Mouse (Mus musculus): ENCODE data around the gene Rimbp2. TPM values are rescaled to one million over a fixed set of nuclear protein-coding genes. Genes with fewer than 3 reads are reported as not detected.

Gene Rimbp2
- polyA plus RNA-seq, 1 experiment from 2014 or later: 0.63 TPM

DNA sequence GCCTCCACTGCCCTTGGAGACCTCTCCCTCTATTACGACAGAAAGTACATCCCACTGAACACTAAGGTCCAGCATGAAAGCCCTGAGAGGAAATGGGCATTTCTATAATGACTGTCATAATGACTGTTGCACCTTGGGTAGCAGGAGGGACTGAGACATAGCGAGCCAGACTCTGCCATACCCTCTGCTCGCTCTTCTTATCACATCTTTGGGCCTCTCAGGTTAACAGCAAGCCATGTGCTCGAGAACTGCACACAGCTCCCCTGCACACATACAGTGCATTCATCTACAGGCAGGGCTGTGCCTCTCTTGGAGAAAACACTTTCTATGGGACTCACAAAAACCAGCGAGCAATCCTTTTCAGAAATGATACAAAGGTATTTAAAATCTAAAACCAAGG is 87.0 kb downstream of the Rimbp2 start:
- no peaks in the 10 kb centered on the region for H3K27me3 ChIP-seq (ENCODE audit: control insufficient read depth, insufficient read depth, low read length)
- 66% methylated on average over 5 of the region's 5 CpGs for WGBS
- H3K4me1 ChIP-seq (ENCODE audit: control insufficient read depth in 2 of 2, insufficient read depth in 2 of 2, low read length in 2 of 2): no peaks in the 10 kb centered on the region
- H3K27ac ChIP-seq (replicated peaks in 1 of 2; ENCODE audit: control insufficient read depth in 1 of 2, insufficient read depth in 1 of 2, low read depth in 2 of 2, low read length in 2 of 2): no peak overlapping the region
- no peaks in the 10 kb centered on the region for H3K36me3 ChIP-seq (ENCODE audit: control insufficient read depth, insufficient read depth, low read length)
- no peak for ATAC-seq (ENCODE audit: insufficient number of reproducible peaks, insufficient read depth, low FRiP score, low read depth)
- H3K9ac ChIP-seq (ENCODE audit: low read length): no peak overlapping the region
- no peak overlapping the region for H3K4me2 ChIP-seq (ENCODE audit: low read length)
- no peak overlapping the region for H3K4me3 ChIP-seq (ENCODE audit: control insufficient read depth in 1 of 2, insufficient read depth in 1 of 2, low read depth in 1 of 2, low read length in 2 of 2)
- H3K9me3 ChIP-seq (ENCODE audit: control insufficient read depth, low read length): no peaks in the 10 kb centered on the region

GRCm38 (mm10) chr5:128863497-128863896 is 89.8 kb downstream of the Rimbp2 start:
- no peaks in the 10 kb centered on the region for H3K27me3 ChIP-seq (ENCODE audit: control insufficient read depth, insufficient read depth, low read length)
- no peaks in the 10 kb centered on the region for H3K36me3 ChIP-seq (ENCODE audit: control insufficient read depth, insufficient read depth, low read length)
- no peak for ATAC-seq (ENCODE audit: insufficient number of reproducible peaks, insufficient read depth, low FRiP score, low read depth)
- H3K4me3 ChIP-seq (ENCODE audit: control insufficient read depth in 1 of 2, insufficient read depth in 1 of 2, low read depth in 1 of 2, low read length in 2 of 2): no peak overlapping the region
- no peaks in the 10 kb centered on the region for H3K9me3 ChIP-seq (ENCODE audit: control insufficient read depth, low read length)
- no peak overlapping the region for H3K27ac ChIP-seq (replicated peaks in 1 of 2; ENCODE audit: control insufficient read depth in 1 of 2, insufficient read depth in 1 of 2, low read depth in 2 of 2, low read length in 2 of 2)
- H3K4me1 ChIP-seq (ENCODE audit: control insufficient read depth in 2 of 2, insufficient read depth in 2 of 2, low read length in 2 of 2): no peaks in the 10 kb centered on the region
- H3K4me2 ChIP-seq (ENCODE audit: low read length): no peak overlapping the region
- WGBS: 48% methylated on average over 6 of the region's 6 CpGs
- no peak overlapping the region for H3K9ac ChIP-seq (ENCODE audit: low read length)

GRCm38 (mm10) chr5:128860907-128861306 is 92.4 kb downstream of the Rimbp2 start:
- Histone ChIP-seq H3K4me2 (ENCODE audit: low read length) (no peak overlapping the region), H3K4me3 (ENCODE audit: control insufficient read depth in 1 of 2, insufficient read depth in 1 of 2, low read depth in 1 of 2, low read length in 2 of 2) (no peak overlapping the region), H3K36me3 (ENCODE audit: control insufficient read depth, insufficient read depth, low read length) (no peaks in the 10 kb centered on the region), H3K9me3 (ENCODE audit: control insufficient read depth, low read length) (no peaks in the 10 kb centered on the region), H3K9ac (ENCODE audit: low read length) (no peak overlapping the region), H3K27ac (replicated peaks in 1 of 2; ENCODE audit: control insufficient read depth in 1 of 2, insufficient read depth in 1 of 2, low read depth in 2 of 2, low read length in 2 of 2) (no peak overlapping the region), H3K27me3 (ENCODE audit: control insufficient read depth, insufficient read depth, low read length) (no peaks in the 10 kb centered on the region), H3K4me1 (ENCODE audit: control insufficient read depth in 2 of 2, insufficient read depth in 2 of 2, low read length in 2 of 2) (no peaks in the 10 kb centered on the region)
- ATAC-seq (ENCODE audit: insufficient number of reproducible peaks, insufficient read depth, low FRiP score, low read depth): no peak
- WGBS: 95% methylated on average over 3 of the region's 3 CpGs

DNA sequence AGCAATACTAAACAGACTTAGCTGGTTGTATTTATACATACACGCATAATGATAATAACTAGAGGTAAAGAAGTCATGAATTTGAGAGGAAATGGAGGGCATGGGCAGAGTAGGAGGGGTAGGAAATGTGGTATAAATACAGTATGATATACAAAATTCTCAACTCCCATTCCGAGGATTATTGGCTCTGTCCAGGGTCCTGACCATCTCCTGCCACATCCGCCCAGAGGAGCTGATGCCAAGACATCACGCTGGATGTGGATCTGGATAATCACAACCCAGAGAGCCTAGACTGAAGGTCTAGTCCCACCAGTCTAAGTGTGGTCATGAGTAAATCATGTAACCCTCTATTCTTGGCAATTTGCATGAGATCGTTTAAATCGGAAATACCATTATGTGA is 100.5 kb downstream of the Rimbp2 start:
- Histone ChIP-seq H3K9ac (ENCODE audit: low read length) (no peak overlapping the region), H3K4me1 (ENCODE audit: control insufficient read depth in 2 of 2, insufficient read depth in 2 of 2, low read length in 2 of 2) (no peaks in the 10 kb centered on the region), H3K4me2 (ENCODE audit: low read length) (no peak overlapping the region), H3K27me3 (ENCODE audit: control insufficient read depth, insufficient read depth, low read length) (no peaks in the 10 kb centered on the region), H3K36me3 (ENCODE audit: control insufficient read depth, insufficient read depth, low read length) (no peaks in the 10 kb centered on the region), H3K9me3 (ENCODE audit: control insufficient read depth, low read length) (no peaks in the 10 kb centered on the region), H3K27ac (replicated peaks in 1 of 2; ENCODE audit: control insufficient read depth in 1 of 2, insufficient read depth in 1 of 2, low read depth in 2 of 2, low read length in 2 of 2) (no peak overlapping the region), H3K4me3 (ENCODE audit: control insufficient read depth in 1 of 2, insufficient read depth in 1 of 2, low read depth in 1 of 2, low read length in 2 of 2) (no peak overlapping the region)
- 61% methylated on average over 6 of the region's 6 CpGs for WGBS
- no peak for ATAC-seq (ENCODE audit: insufficient number of reproducible peaks, insufficient read depth, low FRiP score, low read depth)

DNA sequence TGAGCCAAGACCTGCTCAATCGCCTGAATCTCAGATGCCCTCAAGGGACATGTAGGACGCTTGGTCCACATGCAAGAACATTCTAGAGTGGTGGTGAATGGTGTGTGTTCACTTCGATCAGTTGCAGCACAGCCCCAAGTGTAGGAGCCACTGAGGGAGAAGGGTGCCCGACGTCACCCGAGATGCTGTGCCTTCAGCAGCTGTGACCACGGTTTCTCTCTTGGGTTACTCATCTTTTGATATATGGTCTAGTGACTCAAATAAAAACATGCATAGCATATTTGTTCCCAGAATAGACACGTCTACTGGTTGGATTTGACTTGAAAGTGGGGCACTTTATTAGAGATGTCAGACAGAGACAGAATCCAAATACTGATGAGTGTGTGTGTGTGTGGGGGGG is 105.5 kb downstream of the Rimbp2 start:
- Histone ChIP-seq H3K9ac (ENCODE audit: low read length) (no peak overlapping the region), H3K4me1 (ENCODE audit: control insufficient read depth in 2 of 2, insufficient read depth in 2 of 2, low read length in 2 of 2) (no peaks in the 10 kb centered on the region), H3K36me3 (ENCODE audit: control insufficient read depth, insufficient read depth, low read length) (no peaks in the 10 kb centered on the region), H3K27ac (replicated peaks in 1 of 2; ENCODE audit: control insufficient read depth in 1 of 2, insufficient read depth in 1 of 2, low read depth in 2 of 2, low read length in 2 of 2) (no peak overlapping the region), H3K4me2 (ENCODE audit: low read length) (no peak overlapping the region), H3K27me3 (ENCODE audit: control insufficient read depth, insufficient read depth, low read length) (no peaks in the 10 kb centered on the region), H3K4me3 (ENCODE audit: control insufficient read depth in 1 of 2, insufficient read depth in 1 of 2, low read depth in 1 of 2, low read length in 2 of 2) (no peak overlapping the region), H3K9me3 (ENCODE audit: control insufficient read depth, low read length) (peaks cover 6% of the 10 kb centered on the region; the same call in 1 of the 2 replicates)
- ATAC-seq (ENCODE audit: insufficient number of reproducible peaks, insufficient read depth, low FRiP score, low read depth): no peak
- WGBS: 72% methylated on average over 8 of the region's 8 CpGs

- Histone ChIP-seq H3K27ac (replicated peaks in 1 of 2; ENCODE audit: control insufficient read depth in 1 of 2, insufficient read depth in 1 of 2, low read depth in 2 of 2, low read length in 2 of 2) (no peak overlapping the region), H3K4me3 (ENCODE audit: control insufficient read depth in 1 of 2, insufficient read depth in 1 of 2, low read depth in 1 of 2, low read length in 2 of 2) (no peak overlapping the region), H3K4me1 (ENCODE audit: control insufficient read depth in 2 of 2, insufficient read depth in 2 of 2, low read length in 2 of 2) (no peaks in the 10 kb centered on the region), H3K27me3 (ENCODE audit: control insufficient read depth, insufficient read depth, low read length) (no peaks in the 10 kb centered on the region), H3K9me3 (ENCODE audit: control insufficient read depth, low read length) (peaks cover 6% of the 10 kb centered on the region; the same call in 1 of the 2 replicates), H3K36me3 (ENCODE audit: control insufficient read depth, insufficient read depth, low read length) (no peaks in the 10 kb centered on the region), H3K9ac (ENCODE audit: low read length) (no peak overlapping the region), H3K4me2 (ENCODE audit: low read length) (no peak overlapping the region)
- WGBS: 73% methylated on average over 12 of the region's 12 CpGs
- ATAC-seq (ENCODE audit: insufficient number of reproducible peaks, insufficient read depth, low FRiP score, low read depth): no peak
Measured at GRCm38 (mm10) chr5:128846433-128847040, 106.7 kb downstream of the Rimbp2 start.

DNA sequence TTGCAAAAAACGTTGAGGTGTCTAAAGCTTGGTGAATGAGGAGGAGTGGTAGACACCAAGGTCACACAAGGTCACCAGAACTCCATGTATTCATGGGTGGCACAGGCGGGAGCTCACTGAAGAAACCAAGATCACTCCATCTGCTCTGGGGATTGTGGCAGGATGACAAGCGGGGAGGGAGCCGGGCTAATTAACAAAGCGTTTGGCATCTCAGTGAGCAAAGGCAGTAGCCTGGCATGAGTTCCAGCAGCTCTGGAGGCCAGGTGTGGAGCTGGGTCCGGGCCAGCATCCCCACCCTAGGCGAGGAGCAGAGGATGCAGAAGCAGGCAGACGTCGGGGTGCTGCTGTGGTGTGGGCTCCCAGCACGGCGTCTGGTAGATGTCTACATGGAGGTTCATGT is 108.3 kb downstream of the Rimbp2 start:
- Histone ChIP-seq H3K4me1 (ENCODE audit: control insufficient read depth in 2 of 2, insufficient read depth in 2 of 2, low read length in 2 of 2) (no peaks in the 10 kb centered on the region), H3K9ac (ENCODE audit: low read length) (no peak overlapping the region), H3K27me3 (ENCODE audit: control insufficient read depth, insufficient read depth, low read length) (no peaks in the 10 kb centered on the region), H3K9me3 (ENCODE audit: control insufficient read depth, low read length) (peaks cover 6% of the 10 kb centered on the region; the same call in 1 of the 2 replicates), H3K4me3 (ENCODE audit: control insufficient read depth in 1 of 2, insufficient read depth in 1 of 2, low read depth in 1 of 2, low read length in 2 of 2) (no peak overlapping the region), H3K36me3 (ENCODE audit: control insufficient read depth, insufficient read depth, low read length) (no peaks in the 10 kb centered on the region), H3K27ac (replicated peaks in 1 of 2; ENCODE audit: control insufficient read depth in 1 of 2, insufficient read depth in 1 of 2, low read depth in 2 of 2, low read length in 2 of 2) (no peak overlapping the region), H3K4me2 (ENCODE audit: low read length) (no peak overlapping the region)
- WGBS: 86% methylated on average over 11 of the region's 11 CpGs
- ATAC-seq (ENCODE audit: insufficient number of reproducible peaks, insufficient read depth, low FRiP score, low read depth): no peak

- peaks cover 6% of the 10 kb centered on the region; the same call in 1 of the 2 replicates for H3K9me3 ChIP-seq (ENCODE audit: control insufficient read depth, low read length)
- no peak for ATAC-seq (ENCODE audit: insufficient number of reproducible peaks, insufficient read depth, low FRiP score, low read depth)
- no peaks in the 10 kb centered on the region for H3K36me3 ChIP-seq (ENCODE audit: control insufficient read depth, insufficient read depth, low read length)
- H3K27ac ChIP-seq (replicated peaks in 1 of 2; ENCODE audit: control insufficient read depth in 1 of 2, insufficient read depth in 1 of 2, low read depth in 2 of 2, low read length in 2 of 2): no peak overlapping the region
- H3K4me2 ChIP-seq (ENCODE audit: low read length): no peak overlapping the region
- no peak overlapping the region for H3K4me3 ChIP-seq (ENCODE audit: control insufficient read depth in 1 of 2, insufficient read depth in 1 of 2, low read depth in 1 of 2, low read length in 2 of 2)
- H3K27me3 ChIP-seq (ENCODE audit: control insufficient read depth, insufficient read depth, low read length): no peaks in the 10 kb centered on the region
- no peak overlapping the region for H3K9ac ChIP-seq (ENCODE audit: low read length)
- H3K4me1 ChIP-seq (ENCODE audit: control insufficient read depth in 2 of 2, insufficient read depth in 2 of 2, low read length in 2 of 2): no peaks in the 10 kb centered on the region
- 47% methylated on average over 2 of the region's 2 CpGs for WGBS
Measured at GRCm38 (mm10) chr5:128843982-128844381, 109.3 kb downstream of the Rimbp2 start.
